Mouse (Mus musculus) erythroid progenitor cell, adult 5-6 weeks (primary cell): ENCODE measurements around the gene Lmntd1. TPM values are rescaled to one million over a fixed set of nuclear protein-coding genes. Genes with fewer than 3 reads are reported as not detected.

ENCODE experiments used
- ATAC-seq: replicated peaks from 2 replicates; pipeline ENCODE4 v1.8.0; 2016; ENCODE audit warnings: moderate number of reproducible peaks, mild to moderate bottlenecking, moderate TSS enrichment, inconsistent platforms; ENCODE audit not compliant: poor library complexity, low FRiP score, severe bottlenecking
- total RNA-seq, 2 experiments: library from RNA; stranded (forward) in 1 of 2; stranded (reverse) in 1 of 2; fragments of 150-400 nt in 1 of 2; fragments of 186-747, 209-891 nt in 1 of 2; gene quantifications; 2 replicates each; pipeline versions ENCODE4 v1.2.3 to v1.2.4; 2015 to 2017; ENCODE audit warnings: low replicate concordance in 2 of 2

The Lmntd1 gene
- total RNA-seq (2015; ENCODE audit: low replicate concordance) = not detected in 2 replicates
- total RNA-seq (2017; ENCODE audit: low replicate concordance) = not detected in 2 replicates

DNA sequence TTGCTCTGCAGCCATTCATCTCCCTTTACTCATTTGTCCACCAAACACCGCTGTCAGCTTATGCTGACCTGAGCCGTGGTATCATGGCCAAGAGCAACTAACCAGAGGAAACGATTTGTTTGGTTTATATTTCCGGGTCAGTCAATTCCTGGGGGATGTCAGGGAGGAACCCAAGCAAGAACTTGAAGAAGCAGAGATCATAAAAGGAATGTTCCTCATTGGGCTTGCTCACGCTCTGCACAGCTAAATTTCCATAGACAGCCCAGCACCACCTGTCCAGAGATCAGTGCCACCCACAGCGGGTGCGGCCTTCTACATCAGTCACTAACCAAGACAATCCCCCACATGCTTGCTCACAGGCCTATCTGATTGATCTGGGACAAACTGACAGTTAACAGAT lies at the start of gene Lmntd1:
Lmntd1 (minus strand) TSS at position 101 of the 400 bp plus-strand sequence.
- no peak for ATAC-seq

- ATAC-seq = no peak
Observed at GRCm38 (mm10) chr6:145660943-145661342, 46.8 kb upstream of the Lmntd1 start.

GRCm38 (mm10) chr6:145659116-145659515 lies 45.0 kb upstream of the Lmntd1 start:
- no peak for ATAC-seq

DNA sequence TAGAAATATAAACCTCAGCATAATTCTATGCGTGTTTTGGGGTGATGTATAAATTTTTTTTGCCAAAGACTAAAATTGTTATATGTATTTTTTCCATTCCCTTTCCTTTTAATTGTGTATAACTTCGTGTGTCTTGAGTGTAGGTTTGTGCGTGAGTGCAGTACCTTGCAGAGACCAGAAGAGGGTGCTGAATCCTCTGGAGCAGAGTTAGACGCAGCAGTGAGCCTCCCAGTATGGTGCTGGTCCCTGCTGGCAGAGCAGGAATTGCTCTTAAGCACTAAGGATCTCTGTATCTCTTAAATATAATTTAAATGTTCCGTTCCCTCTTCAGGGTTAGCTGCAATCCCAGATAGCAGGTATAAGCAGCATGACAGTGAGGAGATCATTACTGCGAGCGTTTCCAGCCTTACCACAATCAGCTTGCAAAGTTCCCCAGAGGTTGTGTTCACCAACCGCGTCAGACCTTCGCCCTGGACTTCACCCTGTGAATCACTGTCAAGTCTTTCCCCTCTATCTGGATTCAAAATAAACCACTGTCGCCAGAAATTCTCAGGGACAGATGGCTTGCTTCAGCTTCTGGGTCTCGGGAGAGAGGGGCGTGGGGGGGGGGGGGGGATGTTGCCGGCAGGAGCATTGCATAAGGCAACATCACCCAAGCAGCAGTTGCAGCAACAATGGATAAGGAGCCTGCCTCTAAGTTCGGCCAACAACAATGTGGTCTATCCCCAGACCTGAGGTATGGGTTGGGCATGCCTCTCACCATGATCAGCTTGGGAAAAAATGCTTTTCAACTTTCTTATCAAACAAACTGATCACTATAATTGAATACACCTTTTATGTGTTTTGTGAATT lies 42.8 kb upstream of the Lmntd1 start:
- no peak for ATAC-seq

GRCm38 (mm10) chr6:145655678-145656077 lies 41.6 kb upstream of the Lmntd1 start:
- ATAC-seq = no peak

DNA sequence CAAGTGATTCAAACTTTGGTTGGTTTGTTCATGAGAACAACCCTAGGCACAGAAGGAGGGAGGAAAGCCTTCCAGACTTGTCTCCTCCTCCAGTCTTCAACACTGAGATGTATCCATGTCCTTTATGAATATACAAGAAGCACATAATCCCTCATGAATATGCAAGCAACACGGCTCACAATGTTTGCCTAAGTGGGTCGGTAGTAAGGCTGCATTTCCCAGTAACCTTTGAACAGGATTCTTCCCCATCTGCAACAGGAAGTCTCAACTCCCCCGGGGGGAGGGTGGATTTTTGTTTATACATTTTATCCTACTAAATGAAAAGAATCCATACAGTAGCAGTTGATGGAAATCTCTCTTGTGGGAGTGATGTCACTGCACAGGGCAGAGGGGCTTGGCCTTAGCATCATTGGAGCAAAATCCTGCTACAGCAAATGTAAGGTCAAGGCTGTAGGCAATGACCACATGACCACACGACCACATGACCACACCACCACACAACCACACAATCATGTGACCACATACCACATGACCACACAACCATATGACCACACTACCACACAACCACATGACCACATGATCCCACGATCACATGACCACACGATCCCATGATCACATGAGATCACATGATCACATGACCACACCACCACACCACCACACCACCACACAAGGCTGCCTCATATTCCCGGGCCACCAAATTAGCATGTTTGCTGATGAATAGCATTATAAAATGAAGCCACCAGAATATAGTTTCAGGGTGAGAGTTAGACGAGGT lies 40.1 kb upstream of the Lmntd1 start:
- no peak for ATAC-seq

DNA sequence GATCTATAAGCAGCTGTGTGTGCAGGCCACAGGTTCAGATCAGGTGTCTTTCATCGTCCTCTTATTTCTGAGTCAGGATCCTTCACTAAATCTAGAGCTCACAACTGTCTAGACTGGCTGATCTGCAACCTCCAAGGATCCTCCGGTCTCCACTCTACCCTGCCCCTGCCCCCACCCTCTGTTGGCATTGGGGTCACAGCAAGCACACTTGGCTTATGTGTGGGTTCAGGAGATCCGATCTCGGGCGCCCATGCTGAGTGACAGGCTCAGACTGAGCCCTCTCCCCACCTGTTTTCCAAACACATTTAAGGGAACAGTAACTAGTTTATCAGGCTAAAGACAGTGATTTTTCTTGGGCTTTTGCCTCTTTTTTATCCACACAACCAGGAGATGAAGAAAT lies 39.5 kb upstream of the Lmntd1 start:
- ATAC-seq = no peak

DNA sequence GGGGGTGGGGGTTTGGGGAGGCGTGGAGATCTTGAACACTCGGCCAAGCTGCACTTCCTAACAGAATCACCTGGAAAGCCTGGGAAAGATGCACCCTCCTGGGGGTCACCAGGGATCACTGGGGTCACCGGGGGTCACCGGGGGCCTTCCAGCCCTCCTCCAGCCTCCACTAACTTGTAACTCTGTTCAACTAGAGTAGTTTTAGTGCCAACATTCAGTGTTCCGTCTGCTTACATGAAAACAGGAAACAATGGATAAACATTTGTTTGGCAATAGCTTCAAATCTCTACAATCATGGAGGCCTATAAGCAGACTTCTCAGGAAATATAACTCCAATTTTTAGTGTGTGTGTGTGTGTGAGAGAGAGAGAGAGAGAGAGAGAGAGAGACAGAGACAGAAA lies 38.9 kb upstream of the Lmntd1 start:
- ATAC-seq = no peak

DNA sequence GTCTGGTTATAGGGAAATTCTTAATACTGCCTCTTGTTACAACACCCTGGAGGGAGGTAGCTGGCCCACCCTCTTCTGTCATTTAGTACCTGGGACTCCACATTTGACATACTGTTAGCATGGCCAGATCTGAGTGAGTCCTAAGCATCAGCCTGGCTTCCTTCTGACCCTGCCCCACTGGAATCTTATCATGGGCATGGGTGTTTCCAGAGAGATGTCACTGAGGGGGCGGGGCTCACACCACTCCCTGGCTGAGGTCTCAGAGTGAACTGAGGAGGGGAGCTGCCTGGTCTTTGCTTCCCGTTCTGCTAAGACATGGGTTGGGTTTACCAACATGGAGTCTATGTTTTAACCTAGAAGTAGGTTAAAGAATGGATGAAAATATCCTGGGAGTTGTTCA lies 37.9 kb upstream of the Lmntd1 start:
- no peak for ATAC-seq

- no peak for ATAC-seq
Observed at GRCm38 (mm10) chr6:145640971-145641506, 26.9 kb upstream of the Lmntd1 start.

GRCm38 (mm10) chr6:145638248-145638647 lies 24.1 kb upstream of the Lmntd1 start:
- no peak for ATAC-seq

- no peak for ATAC-seq
Observed at GRCm38 (mm10) chr6:145636682-145637081, 22.6 kb upstream of the Lmntd1 start.

- no peak for ATAC-seq
Observed at GRCm38 (mm10) chr6:145634454-145634853, 20.3 kb upstream of the Lmntd1 start.

DNA sequence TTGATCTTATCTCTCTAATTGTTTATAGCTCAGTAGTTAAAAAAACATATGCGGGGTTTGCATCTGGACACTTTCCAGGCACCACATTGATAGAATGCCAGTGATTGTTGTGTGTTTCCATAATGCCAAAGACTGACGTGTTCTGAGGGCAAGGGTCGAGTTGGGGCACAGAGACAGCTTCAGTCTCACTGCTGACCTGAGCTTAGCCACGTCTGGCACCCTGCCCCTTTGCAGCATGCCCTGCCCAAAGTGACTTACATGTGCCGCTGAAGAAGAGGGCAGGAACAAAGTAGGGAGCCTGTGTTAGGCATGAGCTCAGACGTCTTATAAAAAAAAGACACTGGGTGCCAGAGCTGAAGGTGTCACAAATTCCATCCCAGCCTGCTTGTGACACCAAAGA lies 16.1 kb upstream of the Lmntd1 start:
- no peak for ATAC-seq

DNA sequence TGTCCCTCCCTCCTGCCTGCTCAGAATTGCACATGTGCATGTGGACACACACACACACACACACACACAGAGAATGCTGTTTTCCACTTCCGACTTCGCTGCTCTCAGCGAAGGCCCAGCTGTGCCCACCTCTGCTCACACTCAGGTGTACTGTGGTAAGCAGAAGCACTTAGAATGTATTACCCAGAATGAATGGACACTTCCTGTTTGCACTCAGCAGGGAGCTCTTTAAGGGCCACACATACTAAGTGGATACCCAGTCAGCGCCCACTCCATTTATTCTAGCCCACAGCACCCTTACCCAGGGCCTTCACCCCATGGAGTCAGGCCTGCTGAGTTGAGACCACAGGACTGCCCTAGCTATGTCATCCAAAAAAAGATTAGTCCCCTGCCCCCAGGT lies 9.0 kb upstream of the Lmntd1 start:
- no peak for ATAC-seq

DNA sequence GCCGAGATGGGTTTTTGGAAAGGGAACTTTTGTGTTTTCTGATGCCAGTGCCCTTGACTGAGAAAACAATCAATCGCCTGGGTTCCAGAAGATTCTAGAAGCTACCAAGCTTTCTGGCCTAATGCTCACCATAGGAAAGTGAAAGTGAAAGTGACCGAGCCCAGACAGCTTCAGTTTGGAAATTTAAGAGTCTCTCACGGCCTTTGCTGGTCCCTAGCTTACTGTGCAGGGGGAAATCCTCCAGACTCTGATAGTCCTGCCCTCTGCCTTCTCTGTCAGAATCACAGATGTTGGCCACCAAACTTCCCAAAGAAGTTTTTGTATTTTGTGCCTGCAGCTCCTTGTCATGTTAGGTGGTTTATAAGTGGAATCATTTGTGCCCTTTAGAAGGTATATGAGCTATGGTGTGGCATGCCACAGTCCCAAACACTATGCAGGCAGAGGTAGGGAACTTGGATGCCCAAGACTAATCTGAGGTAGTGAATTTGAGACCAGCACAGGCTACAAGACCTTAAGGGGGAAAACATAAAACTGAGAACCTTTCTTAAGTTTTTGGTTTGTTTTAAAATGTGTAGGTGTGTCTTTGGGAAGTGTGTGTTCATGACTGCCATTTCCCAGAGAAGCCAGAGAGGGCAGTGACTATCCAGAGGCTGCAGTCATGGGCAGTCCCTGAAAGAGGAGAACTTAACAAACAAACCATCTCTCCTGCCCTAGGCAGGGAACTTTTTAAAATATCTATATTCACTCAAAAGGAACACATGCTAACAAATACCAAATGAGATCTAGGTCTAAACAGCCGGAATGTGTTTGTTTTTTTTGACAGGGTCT lies 2.5 kb upstream of the Lmntd1 start:
- ATAC-seq = no peak

DNA sequence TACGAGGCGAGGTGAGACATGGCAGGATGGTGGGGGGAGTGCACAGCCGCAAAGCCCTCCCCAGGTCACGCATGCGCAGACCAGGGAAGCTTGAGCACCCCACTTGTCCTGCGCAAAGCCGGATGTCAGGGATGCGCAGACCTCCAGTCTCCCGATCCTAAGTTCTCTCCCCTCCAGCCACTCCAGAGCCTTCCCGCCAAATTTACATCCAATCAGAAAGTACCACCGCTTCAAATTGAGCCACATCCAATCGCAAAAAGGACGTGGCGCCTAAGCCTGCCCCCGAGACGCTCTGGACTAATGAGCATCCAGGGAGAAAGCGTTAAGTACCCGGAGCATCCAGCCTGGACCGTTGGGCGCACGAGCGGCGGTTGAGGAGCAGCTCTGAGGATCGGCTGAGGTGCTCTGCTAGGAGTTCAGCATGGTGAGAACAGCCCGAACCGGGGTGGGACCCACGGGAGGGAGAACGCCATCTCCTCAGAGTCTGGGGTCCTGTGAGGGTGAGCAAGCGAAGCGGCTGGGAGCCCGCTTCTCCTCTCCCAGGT lies 1.6 kb upstream of the Lmntd1 start, which contains the start of gene Tuba3b:
Tuba3b (plus strand) TSS at position 92 of the 545 bp plus-strand sequence.
- ATAC-seq = no peak

GRCm38 (mm10) chr6:145612611-145613010 lies 1.5 kb downstream of the Lmntd1 start:
- ATAC-seq = no peak

GRCm38 (mm10) chr6:145610901-145611300 lies 3.2 kb downstream of the Lmntd1 start:
- ATAC-seq = no peak
